Mouse (Mus musculus): ENCODE results near the gene Igf1r. TPM values are rescaled to one million over a fixed set of nuclear protein-coding genes. Genes with fewer than 3 reads are reported as not detected.

Igf1r gene
- polyA plus RNA-seq, 1 experiment from 2014 or later = 28.5 TPM

DNA sequence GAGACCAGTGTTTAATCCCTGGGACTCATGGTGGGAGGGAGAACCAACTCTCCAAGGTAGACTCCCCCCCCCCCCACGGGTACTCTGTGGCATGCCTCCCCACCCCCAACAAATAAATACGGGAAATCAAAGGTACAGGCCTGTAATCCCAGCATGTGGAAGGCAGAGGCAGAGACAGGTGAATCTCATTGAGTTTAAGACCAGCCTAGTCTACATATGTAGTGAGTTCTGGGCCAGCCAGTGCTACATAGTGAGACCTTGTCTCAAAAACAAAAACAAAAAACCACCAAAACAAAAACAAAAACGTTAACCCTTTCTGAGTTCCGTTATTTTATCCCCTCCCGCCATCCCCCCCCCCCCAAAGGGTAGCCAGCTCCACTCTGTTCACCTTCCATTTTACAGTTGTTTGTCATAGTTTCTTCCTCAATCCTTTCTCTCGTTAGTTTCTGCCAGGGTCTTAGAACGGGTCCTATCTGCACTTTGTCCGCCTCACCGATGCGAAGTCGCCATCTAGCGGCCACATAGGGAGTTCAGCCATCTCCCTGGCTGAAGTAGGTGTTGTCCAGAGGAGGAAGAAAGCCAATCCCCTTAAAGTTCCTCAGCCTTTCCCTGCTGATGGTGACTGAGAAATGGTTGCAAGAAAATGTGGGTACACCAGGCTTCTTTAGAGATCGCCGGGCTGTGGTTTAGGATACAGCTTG lies 9.1 kb downstream of the Igf1r start:
- H3K4me3 ChIP-seq = no peak overlapping the region
- H3K4me2 ChIP-seq (replicated peaks) = no peak overlapping the region
- H3K36me3 ChIP-seq = no peaks in the 10 kb centered on the region
- H3K4me1 ChIP-seq = peaks cover 46% of the 10 kb centered on the region
- ATAC-seq (replicated peaks) = peak; percentile 61
- no peaks in the 10 kb centered on the region for H3K27me3 ChIP-seq
- no peaks in the 10 kb centered on the region for H3K9me3 ChIP-seq
- H3K9ac ChIP-seq (replicated peaks) = no peak overlapping the region
- WGBS = 11% methylated on average over 14 of the region's 14 CpGs
- H3K27ac ChIP-seq (replicated peaks) = no peak overlapping the region

GRCm38 (mm10) chr7:67963691-67964090 lies 11.1 kb downstream of the Igf1r start:
- H3K4me1 ChIP-seq = peaks cover 28% of the 10 kb centered on the region

DNA sequence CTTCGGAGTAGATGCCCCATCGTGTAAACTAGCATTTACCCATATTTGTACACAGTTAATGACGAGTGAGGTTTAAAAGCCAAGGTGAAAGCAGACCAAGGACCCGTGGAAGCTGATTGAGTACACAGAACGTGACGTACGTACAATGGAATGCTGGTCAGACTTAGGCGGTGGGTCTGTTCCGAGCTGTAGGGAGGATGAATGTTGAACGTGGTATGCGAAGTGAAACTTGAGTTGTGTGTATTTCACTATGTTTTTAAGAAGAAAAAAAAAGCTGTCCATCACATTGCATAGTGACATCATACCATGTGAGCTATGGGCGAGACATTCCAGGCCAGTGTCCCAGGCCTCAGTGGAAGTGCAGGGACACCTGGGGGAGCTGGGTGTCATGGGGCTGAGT lies 15.8 kb downstream of the Igf1r start:
- H3K36me3 ChIP-seq = no peaks in the 10 kb centered on the region
- no peaks in the 10 kb centered on the region for H3K9me3 ChIP-seq
- no peak overlapping the region for H3K4me2 ChIP-seq (replicated peaks)
- H3K27me3 ChIP-seq = no peaks in the 10 kb centered on the region
- no peak overlapping the region for H3K4me3 ChIP-seq
- H3K4me1 ChIP-seq = peaks cover 23% of the 10 kb centered on the region
- ATAC-seq (replicated peaks) = no peak
- 85% methylated on average over 12 of the region's 12 CpGs for WGBS
- H3K27ac ChIP-seq (replicated peaks) = no peak overlapping the region
- no peak overlapping the region for H3K9ac ChIP-seq (replicated peaks)

More at GRCm38 (mm10) chr7:67963691-67964090, 11.1 kb downstream of the Igf1r start:
- Histone ChIP-seq H3K27ac (replicated peaks) (no peak overlapping the region), H3K9ac (replicated peaks) (no peak overlapping the region), H3K9me3 (no peaks in the 10 kb centered on the region), H3K4me2 (replicated peaks) (no peak overlapping the region), H3K36me3 (no peaks in the 10 kb centered on the region), H3K4me3 (no peak overlapping the region), H3K27me3 (no peaks in the 10 kb centered on the region)
- 84% methylated on average over 3 of the region's 3 CpGs for WGBS
- ATAC-seq (replicated peaks) = no peak

- Histone ChIP-seq H3K36me3 (no peaks in the 10 kb centered on the region), H3K4me3 (no peak overlapping the region), H3K4me1 (peaks cover 30% of the 10 kb centered on the region), H3K27ac (replicated peaks) (no peak overlapping the region), H3K27me3 (no peaks in the 10 kb centered on the region), H3K9ac (replicated peaks) (no peak overlapping the region), H3K4me2 (replicated peaks) (no peak overlapping the region), H3K9me3 (no peaks in the 10 kb centered on the region)
- no peak for ATAC-seq (replicated peaks)
- WGBS = 90% methylated on average over 9 of the region's 9 CpGs
Observed at GRCm38 (mm10) chr7:67969076-67969475, 16.4 kb downstream of the Igf1r start.

- H3K4me2 ChIP-seq (replicated peaks) = no peak overlapping the region
- H3K27ac ChIP-seq (replicated peaks) = peak overlapping the region; percentile 56
Observed at GRCm38 (mm10) chr7:67973180-67974014, 20.8 kb downstream of the Igf1r start.

GRCm38 (mm10) chr7:67981956-67982355 lies 29.3 kb downstream of the Igf1r start:
- Histone ChIP-seq H3K4me2 (replicated peaks) (no peak overlapping the region), H3K4me3 (no peak overlapping the region), H3K9ac (replicated peaks) (no peak overlapping the region), H3K27ac (replicated peaks) (no peak overlapping the region), H3K36me3 (no peaks in the 10 kb centered on the region), H3K4me1 (peaks cover 22% of the 10 kb centered on the region), H3K9me3 (no peaks in the 10 kb centered on the region), H3K27me3 (no peaks in the 10 kb centered on the region)
- no peak for ATAC-seq (replicated peaks)
- 74% methylated on average over 3 of the region's 3 CpGs for WGBS

More at GRCm38 (mm10) chr7:67973180-67974014, 20.8 kb downstream of the Igf1r start:
- WGBS = 10% methylated on average over 15 of the region's 15 CpGs
- Histone ChIP-seq H3K9me3 (no peaks in the 10 kb centered on the region), H3K4me1 (peaks cover 49% of the 10 kb centered on the region), H3K36me3 (no peaks in the 10 kb centered on the region), H3K27me3 (no peaks in the 10 kb centered on the region), H3K9ac (replicated peaks) (no peak overlapping the region; the same call in 1 of the 2 replicates), H3K4me3 (no peak overlapping the region)
- ATAC-seq (replicated peaks) = no peak

DNA sequence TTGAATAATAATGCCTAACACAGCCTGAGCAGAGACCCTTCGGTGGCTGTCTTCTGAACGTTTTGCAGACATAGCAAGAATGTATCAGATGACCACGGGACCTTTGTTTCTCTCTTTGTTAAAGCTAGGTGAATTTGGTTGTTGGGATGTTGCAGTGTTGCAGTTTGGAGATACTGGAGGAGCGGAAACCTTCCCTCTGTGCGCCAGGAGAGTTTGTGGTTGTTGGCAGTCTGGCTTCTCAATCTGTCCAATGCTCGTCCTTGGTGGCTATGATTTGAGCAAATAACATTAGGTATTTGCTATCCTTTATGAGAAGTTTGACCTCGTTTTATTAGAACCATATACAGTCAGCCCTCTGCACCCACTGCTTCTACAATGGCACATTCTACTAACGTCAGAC lies 30.2 kb downstream of the Igf1r start:
- no peak overlapping the region for H3K4me2 ChIP-seq (replicated peaks)
- WGBS = 73% methylated on average over 8 of the region's 8 CpGs
- no peak overlapping the region for H3K27ac ChIP-seq (replicated peaks)
- no peak for ATAC-seq (replicated peaks)
- no peaks in the 10 kb centered on the region for H3K27me3 ChIP-seq
- H3K9ac ChIP-seq (replicated peaks) = no peak overlapping the region
- H3K4me3 ChIP-seq = no peak overlapping the region
- no peaks in the 10 kb centered on the region for H3K9me3 ChIP-seq
- H3K4me1 ChIP-seq = peaks cover 18% of the 10 kb centered on the region
- no peaks in the 10 kb centered on the region for H3K36me3 ChIP-seq

- H3K27ac ChIP-seq (replicated peaks) = no peak overlapping the region
- no peaks in the 10 kb centered on the region for H3K9me3 ChIP-seq
- H3K4me3 ChIP-seq = no peak overlapping the region
- H3K4me1 ChIP-seq = peaks cover 18% of the 10 kb centered on the region
- no peak overlapping the region for H3K4me2 ChIP-seq (replicated peaks)
- no peaks in the 10 kb centered on the region for H3K36me3 ChIP-seq
- H3K27me3 ChIP-seq = no peaks in the 10 kb centered on the region
- 92% methylated on average over 7 of the region's 7 CpGs for WGBS
- H3K9ac ChIP-seq (replicated peaks) = no peak overlapping the region
- no peak for ATAC-seq (replicated peaks)
Observed at GRCm38 (mm10) chr7:67983451-67983850, 30.8 kb downstream of the Igf1r start.

- Histone ChIP-seq H3K27me3 (no peaks in the 10 kb centered on the region), H3K4me1 (peaks cover 18% of the 10 kb centered on the region), H3K9ac (replicated peaks) (no peak overlapping the region), H3K9me3 (no peaks in the 10 kb centered on the region), H3K4me2 (replicated peaks) (no peak overlapping the region), H3K36me3 (no peaks in the 10 kb centered on the region), H3K27ac (replicated peaks) (no peak overlapping the region), H3K4me3 (no peak overlapping the region)
- no peak for ATAC-seq (replicated peaks)
- WGBS = 77% methylated on average over 5 of the region's 5 CpGs
Observed at GRCm38 (mm10) chr7:67985003-67985416, 32.4 kb downstream of the Igf1r start.

DNA sequence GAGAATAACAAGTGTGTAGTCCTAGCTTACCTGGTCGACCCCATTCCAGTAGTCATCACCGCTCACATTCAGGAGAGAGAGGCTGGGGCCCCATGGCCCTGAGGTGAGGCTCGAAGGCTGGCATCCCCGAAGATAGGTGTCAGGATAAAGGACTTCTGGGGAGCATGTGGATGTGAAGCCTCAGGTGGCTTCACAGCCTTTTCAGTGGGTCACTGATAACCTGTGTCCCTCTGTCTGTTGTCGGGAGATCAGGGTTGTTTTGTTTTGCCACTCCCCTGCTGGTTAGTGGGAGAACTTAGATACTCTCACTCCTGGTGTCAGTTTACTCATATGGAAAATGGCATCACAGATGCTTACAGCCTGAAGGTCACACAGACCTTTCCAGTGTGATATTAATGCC lies 32.9 kb downstream of the Igf1r start:
- no peaks in the 10 kb centered on the region for H3K27me3 ChIP-seq
- no peak overlapping the region for H3K4me3 ChIP-seq
- H3K4me2 ChIP-seq (replicated peaks) = no peak overlapping the region
- ATAC-seq (replicated peaks) = no peak
- peaks cover 18% of the 10 kb centered on the region for H3K4me1 ChIP-seq
- H3K9ac ChIP-seq (replicated peaks) = no peak overlapping the region
- H3K9me3 ChIP-seq = no peaks in the 10 kb centered on the region
- H3K36me3 ChIP-seq = no peaks in the 10 kb centered on the region
- 76% methylated on average over 5 of the region's 5 CpGs for WGBS
- no peak overlapping the region for H3K27ac ChIP-seq (replicated peaks)

- Histone ChIP-seq H3K4me2 (replicated peaks) (no peak overlapping the region), H3K27ac (replicated peaks) (no peak overlapping the region), H3K27me3 (no peaks in the 10 kb centered on the region), H3K9ac (replicated peaks) (no peak overlapping the region), H3K4me3 (no peak overlapping the region), H3K4me1 (peaks cover 18% of the 10 kb centered on the region), H3K36me3 (no peaks in the 10 kb centered on the region), H3K9me3 (no peaks in the 10 kb centered on the region)
- ATAC-seq (replicated peaks) = no peak
- 69% methylated on average over 10 of the region's 10 CpGs for whole genome bisulfite sequencing
Observed at GRCm38 (mm10) chr7:67986277-67986676, 33.6 kb downstream of the Igf1r start.

GRCm38 (mm10) chr7:67986816-67987215 lies 34.2 kb downstream of the Igf1r start:
- H3K9me3 ChIP-seq = no peaks in the 10 kb centered on the region
- no peaks in the 10 kb centered on the region for H3K36me3 ChIP-seq
- H3K9ac ChIP-seq (replicated peaks) = no peak overlapping the region
- H3K27ac ChIP-seq (replicated peaks) = no peak overlapping the region
- 82% methylated on average over 11 of the region's 11 CpGs for WGBS
- H3K4me3 ChIP-seq = no peak overlapping the region
- ATAC-seq (replicated peaks) = no peak
- H3K27me3 ChIP-seq = no peaks in the 10 kb centered on the region
- peaks cover 18% of the 10 kb centered on the region for H3K4me1 ChIP-seq
- H3K4me2 ChIP-seq (replicated peaks) = no peak overlapping the region

Data from forebrain, embryonic 15.5 days (tissue).